Mouse (Mus musculus): Measurements from ENCODE around the gene Tnfsf15.

GRCm38 (mm10) chr4:63769161-63769560, 24.2 kb upstream of the Tnfsf15 start:
- TF ChIP-seq USF1 (IDR thresholded peaks at IDR 0.05; ENCODE audit: low read depth) (no peak), POLR2A (IDR thresholded peaks at IDR 0.05; ENCODE audit: insufficient read length, low read depth) (no peak), E2F4 (IDR thresholded peaks at IDR 0.05; ENCODE audit: insufficient read depth) (no peak), POLR2AphosphoS2 (IDR thresholded peaks at IDR 0.05; ENCODE audit: insufficient read length, low read depth) (no peak), TCF12 (IDR thresholded peaks at IDR 0.05; ENCODE audit: insufficient read depth, poor library complexity, severe bottlenecking) (no peak)

All from myocyte (in vitro differentiated cells).